Mouse (Mus musculus) limb, embryonic 11.5 days (tissue): ENCODE data around the gene Dkkl1. TPM values are rescaled to one million over a fixed set of nuclear protein-coding genes. Genes with fewer than 3 reads are reported as not detected.
"Not testable (repeated sequence)": the region's sequence is repeated elsewhere in the genome, so short reads cannot be mapped to it uniquely, and the experiment has no call there.

Experiments
- ATAC-seq: fragments of 200-750 bp; cut with Nextera tagmentation; 2 replicates; pipeline ENCODE4 v1.8.0; 2017; ENCODE audit warnings: low read depth; ENCODE audit not compliant: insufficient number of reproducible peaks, low FRiP score, low TSS enrichment
- DNase-seq: peaks from one replicate; pipeline ENCODE4 v3.0.0-alpha.2; 2015; ENCODE audit warnings: low spot score
- H3K27ac ChIP-seq: fragments of 300-500 bp; sonication (generic); replicated peaks from 2 replicates; pipeline ENCODE4 v1.5.1; 2014; ENCODE audit warnings: low read depth, mild to moderate bottlenecking, low read length
- H3K27me3 ChIP-seq: fragments of 300-500 bp; sonication (generic); 2 replicates; pipeline ENCODE4 v1.6.1; 2014; ENCODE audit warnings: mild to moderate bottlenecking, low read length, mixed read lengths; ENCODE audit not compliant: control insufficient read depth, insufficient read depth
- H3K36me3 ChIP-seq: fragments of 300-500 bp; sonication (generic); 2 replicates; pipeline ENCODE4 v1.6.1; 2014; ENCODE audit warnings: mild to moderate bottlenecking, low read length, moderate library complexity, mixed read lengths; ENCODE audit not compliant: control insufficient read depth, insufficient read depth
- H3K4me1 ChIP-seq: fragments of 300-500 bp; sonication (generic); 2 replicates; pipeline ENCODE4 v1.6.1; 2014; ENCODE audit warnings: low read length, mixed read lengths; ENCODE audit not compliant: control insufficient read depth, insufficient read depth
- H3K4me2 ChIP-seq: fragments of 300-500 bp; sonication (generic); 2 replicates; pipeline ENCODE4 v1.6.1; 2014; ENCODE audit warnings: low read depth, mild to moderate bottlenecking, moderate library complexity; ENCODE audit not compliant: severe bottlenecking
- H3K4me3 ChIP-seq: fragments of 300-500 bp; sonication (generic); 2 replicates; pipeline ENCODE4 v1.5.1; 2014; ENCODE audit warnings: low read depth, low read length
- H3K9ac ChIP-seq: fragments of 300-500 bp; sonication (generic); 2 replicates; pipeline ENCODE4 v1.6.1; 2014; ENCODE audit warnings: mild to moderate bottlenecking, low read length
- H3K9me3 ChIP-seq: fragments of 300-500 bp; sonication (generic); 2 replicates; pipeline ENCODE4 v1.6.1; 2016; ENCODE audit warnings: low read length; ENCODE audit not compliant: control insufficient read depth
- WGBS: fragments of 180-500 bp; shearing (Covaris S2); extraction: QIAGEN DNeasy Blood & Tissue Kit; methylation state at CpG from one replicate; pipeline ENCODE4 v1.1.7; 2014; 5-methylcytosine and 5-hydroxymethylcytosine counted together
- polyA plus RNA-seq: library from polyadenylated mRNA; unstranded; fragments of >200 nt; fragmentation: Nextera tagmentation; extraction: Ambion mirVana; gene quantifications from 2 replicates; pipeline ENCODE4 v1.2.1, GENCODE M21; 2014

Gene Dkkl1
- 0.51 and 0.60 TPM in 2 replicates for polyA plus RNA-seq

GRCm38 (mm10) chr7:45211851-45212251 lies at the start of gene Dkkl1:
TSS of gene Dkkl1 (minus strand) at chr7:45212147.
- no peak for ATAC-seq
- Histone ChIP-seq H3K4me2 (peak within 1 kb of the TSS; percentile 18; the same call in 1 of the 2 replicates), H3K27ac (no peak within 1 kb of the TSS), H3K27me3 (peaks cover 27% of the 10 kb centered on the region), H3K4me1 (peaks cover 4% of the 10 kb centered on the region; the same call in 1 of the 2 replicates), H3K9me3 (no peaks in the 10 kb centered on the region; the same call in 1 of the 2 replicates), H3K4me3 (no peak within 1 kb of the TSS), H3K9ac (no peak within 1 kb of the TSS), H3K36me3 (no peaks in the 10 kb centered on the region)
- 4% methylated on average over 17 of the region's 17 CpGs for WGBS
- DNase-seq, result no peak

GRCm38 (mm10) chr7:45259281-45259680 lies 47.3 kb upstream of the Dkkl1 start:
- no peak overlapping the region for H3K9ac ChIP-seq
- H3K4me3 ChIP-seq, result no peak overlapping the region
- no peaks in the 10 kb centered on the region for H3K36me3 ChIP-seq
- no peak for DNase-seq
- no peaks in the 10 kb centered on the region for H3K27me3 ChIP-seq
- WGBS, result 82% methylated on average over 8 of the region's 8 CpGs
- H3K4me1 ChIP-seq, result no peaks in the 10 kb centered on the region
- H3K9me3 ChIP-seq, result no peaks in the 10 kb centered on the region
- no peak overlapping the region for H3K27ac ChIP-seq
- H3K4me2 ChIP-seq, result no peak overlapping the region
- no peak for ATAC-seq

GRCm38 (mm10) chr7:45257063-45257840 lies 45.3 kb upstream of the Dkkl1 start:
- DNase-seq, result no peak
- no peaks in the 10 kb centered on the region for H3K9me3 ChIP-seq
- 59% methylated on average over 11 of the region's 11 CpGs for WGBS

GRCm38 (mm10) chr7:45255822-45256221 lies 43.9 kb upstream of the Dkkl1 start:
- H3K4me2 ChIP-seq, H3K27me3 ChIP-seq, H3K4me1 ChIP-seq, H3K27ac ChIP-seq, H3K9ac ChIP-seq, H3K9me3 ChIP-seq, DNase-seq, H3K36me3 ChIP-seq, ATAC-seq, H3K4me3 ChIP-seq: not testable (repeated sequence)
- 85% methylated on average over 5 of the region's 7 CpGs for WGBS

More at GRCm38 (mm10) chr7:45257063-45257840, 45.3 kb upstream of the Dkkl1 start:
- ATAC-seq, result no peak
- H3K9ac ChIP-seq, result no peak overlapping the region
- no peak overlapping the region for H3K27ac ChIP-seq
- H3K4me2 ChIP-seq, result no peak overlapping the region
- H3K36me3 ChIP-seq, result no peaks in the 10 kb centered on the region
- H3K27me3 ChIP-seq, result no peaks in the 10 kb centered on the region
- no peaks in the 10 kb centered on the region for H3K4me1 ChIP-seq
- H3K4me3 ChIP-seq, result no peak overlapping the region

- no peaks in the 10 kb centered on the region for H3K9me3 ChIP-seq
- no peaks in the 10 kb centered on the region for H3K4me1 ChIP-seq
- no peaks in the 10 kb centered on the region for H3K27me3 ChIP-seq
- DNase-seq (no peak), ATAC-seq (no peak)
- no peak overlapping the region for H3K9ac ChIP-seq
- WGBS, result 92% methylated on average over 8 of the region's 8 CpGs
- H3K4me2 ChIP-seq, result no peak overlapping the region
- no peak overlapping the region for H3K4me3 ChIP-seq
- H3K27ac ChIP-seq, result no peak overlapping the region
- no peaks in the 10 kb centered on the region for H3K36me3 ChIP-seq
Measured at GRCm38 (mm10) chr7:45253806-45254205, 41.9 kb upstream of the Dkkl1 start.

GRCm38 (mm10) chr7:45247666-45248065 lies 35.7 kb upstream of the Dkkl1 start:
- DNase-seq, result no peak

GRCm38 (mm10) chr7:45241389-45241749 lies 29.4 kb upstream of the Dkkl1 start:
- Histone ChIP-seq H3K9me3 (no peaks in the 10 kb centered on the region), H3K4me2 (peak overlapping the region; percentile 48; the same call in 1 of the 2 replicates), H3K27ac (no peak overlapping the region), H3K27me3 (peaks cover 3% of the 10 kb centered on the region; the same call in 1 of the 2 replicates), H3K9ac (no peak overlapping the region), H3K36me3 (no peaks in the 10 kb centered on the region), H3K4me3 (no peak overlapping the region), H3K4me1 (0 out of 2 replicates have a peak, but pooled peaks cover 6% of the 10 kb centered on the region)
- DNase-seq, result no peak
- 78% methylated on average over 6 of the region's 6 CpGs for WGBS
- ATAC-seq, result no peak

More at GRCm38 (mm10) chr7:45247666-45248065, 35.7 kb upstream of the Dkkl1 start:
- no peaks in the 10 kb centered on the region for H3K9me3 ChIP-seq
- H3K4me2 ChIP-seq, result no peak overlapping the region
- no peak overlapping the region for H3K27ac ChIP-seq
- no peak overlapping the region for H3K9ac ChIP-seq
- ATAC-seq, result no peak
- no peak overlapping the region for H3K4me3 ChIP-seq
- 30% methylated on average over 3 of the region's 3 CpGs for WGBS
- H3K27me3 ChIP-seq, result no peaks in the 10 kb centered on the region
- H3K4me1 ChIP-seq, result no peaks in the 10 kb centered on the region
- no peaks in the 10 kb centered on the region for H3K36me3 ChIP-seq

GRCm38 (mm10) chr7:45240633-45241388 lies 28.9 kb upstream of the Dkkl1 start, which contains the start of gene Slc6a16:
TSS of gene Slc6a16 (plus strand) at chr7:45241085.
- peak within 1 kb of the TSS; percentile 19; the same call in 1 of the 2 replicates for H3K4me3 ChIP-seq
- no peak within 1 kb of the TSS for H3K27ac ChIP-seq
- peak; percentile 77 for DNase-seq
- H3K9ac ChIP-seq, result peak within 1 kb of the TSS; percentile 39
- 0 out of 2 replicates have a peak, but pooled peaks cover 8% of the 10 kb centered on the region for H3K4me1 ChIP-seq
- H3K9me3 ChIP-seq, result no peaks in the 10 kb centered on the region
- ATAC-seq, result 0 out of 2 replicates have a peak, but pooled peaks have one; percentile 23
- peaks cover 3% of the 10 kb centered on the region; the same call in 1 of the 2 replicates for H3K27me3 ChIP-seq
- 11% methylated on average over 50 of the region's 53 CpGs for WGBS
- H3K4me2 ChIP-seq, result peak within 1 kb of the TSS; percentile 48
- no peaks in the 10 kb centered on the region for H3K36me3 ChIP-seq
